Mouse (Mus musculus): ENCODE results near the gene Shc3. TPM values are rescaled to one million over a fixed set of nuclear protein-coding genes. Genes with fewer than 3 reads are reported as not detected.
A peak's percentile ranks its signal among the peaks of the same experiment; 100 is the strongest.

The Shc3 gene
- total RNA-seq, 2 experiments from 2014 or later = 1.0 to 1.2 TPM

- DNase-seq = peak in 1 of 2 experiments; percentile 41
These were observed 151.4 kb downstream of the Shc3 start for GRCm38 (mm10) chr13:51417796-51418195.

GRCm38 (mm10) chr13:51416727-51417126, 152.5 kb downstream of the Shc3 start:
- DNase-seq = no peak

DNA sequence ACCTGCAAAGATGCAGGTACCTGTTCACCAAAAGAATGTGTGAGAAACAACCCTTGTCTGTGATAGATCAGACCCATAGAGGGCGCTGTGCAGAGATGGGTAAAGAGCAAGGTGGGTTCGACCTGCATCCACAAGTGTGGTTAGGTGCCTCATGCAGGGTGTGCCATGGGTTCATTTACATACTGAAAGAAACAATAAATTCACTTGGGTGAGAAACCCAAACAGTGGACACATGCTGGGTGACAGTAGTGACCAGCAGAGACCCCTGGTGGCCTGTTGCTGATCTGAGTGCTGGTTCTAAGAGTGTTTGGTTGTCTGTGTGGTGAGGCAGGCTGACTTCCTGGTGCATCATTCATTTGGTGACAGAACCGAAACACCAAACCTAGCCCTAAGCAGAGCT, 155.8 kb downstream of the Shc3 start:
- DNase-seq = peak in 1 of 2 experiments; percentile 51

DNA sequence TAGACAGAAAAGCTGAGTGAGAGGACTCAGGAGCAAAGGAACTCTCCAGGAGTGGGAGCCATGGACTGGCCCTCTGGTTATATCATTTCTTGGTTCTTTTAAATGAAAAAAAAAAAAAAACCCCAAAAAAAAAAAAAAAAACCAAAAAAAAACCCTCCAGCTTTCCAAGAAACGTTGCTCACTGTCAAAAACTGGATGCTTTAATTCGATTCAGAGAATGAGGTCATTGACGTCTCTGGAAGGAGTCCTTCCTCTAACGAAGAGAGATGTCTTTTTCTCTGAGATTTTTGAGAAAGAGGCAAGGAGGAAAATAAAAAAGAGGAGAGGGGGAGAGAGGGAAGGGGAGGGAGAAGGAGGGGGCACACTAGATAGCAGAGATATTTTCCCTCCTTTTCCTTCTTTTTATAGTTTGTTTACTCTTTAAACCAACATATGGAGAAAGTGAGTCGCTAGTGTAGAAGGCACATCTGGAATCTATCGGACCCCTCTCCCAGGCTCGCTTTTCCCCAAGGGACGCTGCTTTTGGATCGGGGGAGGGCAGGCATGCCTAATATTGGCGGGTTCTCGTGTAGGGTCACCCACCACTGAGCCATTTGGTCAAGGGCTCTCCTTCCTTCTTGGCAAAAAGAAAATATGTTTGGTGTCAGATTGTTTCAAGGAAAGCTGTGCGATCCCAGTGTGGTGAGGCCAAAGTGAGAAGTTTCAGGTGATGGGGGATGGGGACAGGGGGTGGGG, 157.4 kb downstream of the Shc3 start:
- DNase-seq = no peak

- DNase-seq = no peak
These were observed 158.0 kb downstream of the Shc3 start for GRCm38 (mm10) chr13:51411243-51411642.

DNA sequence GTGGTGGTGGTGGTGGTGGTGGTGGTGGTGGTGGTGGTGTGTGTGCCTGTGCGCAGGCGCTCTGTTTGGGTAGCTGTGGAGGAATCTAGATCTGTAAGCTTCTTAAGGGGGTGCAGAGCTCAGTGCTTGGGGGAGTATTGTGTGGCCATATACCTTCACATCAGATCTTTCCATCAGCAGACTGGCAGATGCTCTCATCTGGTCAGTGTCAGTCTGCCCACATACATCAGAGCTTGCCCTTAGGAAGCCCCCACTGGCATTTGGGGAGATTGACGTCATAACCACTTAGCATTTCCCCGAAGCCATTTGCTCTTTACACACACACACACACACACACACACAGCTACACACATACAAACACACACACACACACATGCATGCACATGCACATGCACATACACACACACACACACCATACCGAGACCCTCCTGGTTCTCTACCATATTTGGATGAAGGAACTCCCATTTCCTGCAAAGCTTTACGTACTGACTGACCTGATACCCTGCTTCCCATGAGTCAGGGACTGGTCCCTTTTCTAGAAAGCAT, 159.2 kb downstream of the Shc3 start:
- no peak for DNase-seq

DNA sequence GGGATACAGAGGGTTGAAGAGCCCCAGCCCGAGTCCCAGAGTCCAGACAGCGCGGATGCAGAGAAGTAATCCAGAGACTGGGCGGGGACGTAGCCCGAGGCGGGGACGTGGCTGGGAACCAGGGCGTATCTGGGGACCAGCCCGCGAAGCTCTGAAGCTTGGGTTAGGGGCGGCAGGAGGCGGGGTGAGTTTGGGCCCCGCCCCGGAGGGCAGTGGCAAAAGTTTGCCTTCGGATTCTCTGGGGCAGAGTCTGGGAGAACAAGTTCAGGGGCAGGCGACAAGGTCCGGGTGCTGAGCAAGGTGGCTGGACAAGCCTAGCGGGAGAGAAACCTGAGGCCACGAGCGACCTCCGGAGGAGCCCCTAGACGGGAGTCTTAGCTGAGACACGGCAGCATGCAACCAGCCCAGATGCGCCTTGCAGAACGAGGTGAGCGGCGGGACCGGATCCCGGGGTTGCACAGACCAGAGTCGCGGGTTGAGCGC, 160.7 kb downstream of the Shc3 start, which contains the start of gene S1pr3:
Gene S1pr3 (plus strand): TSS at position 121 of the 483 bp plus-strand sequence.
- peak; percentile 44 to 69 for DNase-seq

GRCm38 (mm10) chr13:51407541-51408217, 161.5 kb downstream of the Shc3 start:
- DNase-seq = no peak

GRCm38 (mm10) chr13:51405731-51406320, 163.4 kb downstream of the Shc3 start:
- no peak for DNase-seq

- DNase-seq = peak in 1 of 2 experiments; percentile 40
These were observed 164.7 kb downstream of the Shc3 start for GRCm38 (mm10) chr13:51404566-51404965.

GRCm38 (mm10) chr13:51400736-51401501, 168.3 kb downstream of the Shc3 start:
- DNase-seq = peak; percentile 39 to 66

DNA sequence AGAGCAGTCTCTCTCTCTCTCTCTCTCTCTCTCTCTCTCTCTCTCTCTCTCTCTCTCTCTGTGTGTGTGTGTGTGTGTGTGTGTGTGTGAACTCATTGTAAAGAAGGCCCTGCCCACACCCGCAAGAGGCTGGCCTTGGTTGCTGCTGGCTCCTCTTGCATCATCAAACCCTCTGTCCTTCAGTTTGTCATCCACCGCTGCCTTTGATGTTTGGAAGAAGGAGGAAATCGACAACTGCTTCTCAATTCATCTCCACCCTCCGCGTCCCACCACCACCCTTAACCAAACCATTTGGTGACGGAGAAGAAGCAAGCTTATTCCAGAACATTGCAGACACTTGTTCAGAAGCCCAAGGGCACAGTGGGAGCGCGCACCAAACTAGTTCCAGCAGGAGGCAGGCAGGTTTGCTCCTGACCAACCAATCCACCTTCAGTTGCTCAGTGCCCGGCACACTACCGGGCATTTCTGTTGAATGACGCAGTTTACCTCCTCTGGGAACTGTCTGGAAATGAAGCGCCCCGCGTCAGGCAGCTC, 169.0 kb downstream of the Shc3 start:
- peak; percentile 71 to 74 for DNase-seq

DNA sequence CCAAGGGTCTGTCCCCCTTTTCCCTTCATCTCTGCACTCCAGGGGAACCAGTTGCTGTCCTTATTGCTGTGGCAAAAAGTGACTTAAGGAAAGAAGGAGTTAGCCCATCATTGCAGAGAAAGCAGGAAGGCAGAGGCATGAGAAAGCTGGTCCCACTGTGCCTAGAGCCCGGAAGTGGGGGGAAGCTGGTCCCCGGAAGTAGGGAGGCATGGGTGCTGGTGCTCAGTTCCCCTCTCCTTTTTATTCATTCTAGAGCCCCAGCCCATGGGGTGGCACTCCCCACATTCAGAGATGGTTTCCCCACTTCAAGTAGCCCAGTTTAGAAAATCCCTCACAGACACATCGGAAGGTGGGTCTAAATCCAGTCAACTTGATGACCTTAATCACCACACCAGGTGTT, 169.7 kb downstream of the Shc3 start:
- no peak for DNase-seq

GRCm38 (mm10) chr13:51397861-51398260, 171.4 kb downstream of the Shc3 start:
- DNase-seq = no peak

- DNase-seq = no peak
These were observed 177.0 kb downstream of the Shc3 start for GRCm38 (mm10) chr13:51392256-51392655.

GRCm38 (mm10) chr13:51391359-51391916, 177.8 kb downstream of the Shc3 start:
- DNase-seq = no peak

GRCm38 (mm10) chr13:51390398-51390797, 178.8 kb downstream of the Shc3 start:
- DNase-seq = no peak

DNA sequence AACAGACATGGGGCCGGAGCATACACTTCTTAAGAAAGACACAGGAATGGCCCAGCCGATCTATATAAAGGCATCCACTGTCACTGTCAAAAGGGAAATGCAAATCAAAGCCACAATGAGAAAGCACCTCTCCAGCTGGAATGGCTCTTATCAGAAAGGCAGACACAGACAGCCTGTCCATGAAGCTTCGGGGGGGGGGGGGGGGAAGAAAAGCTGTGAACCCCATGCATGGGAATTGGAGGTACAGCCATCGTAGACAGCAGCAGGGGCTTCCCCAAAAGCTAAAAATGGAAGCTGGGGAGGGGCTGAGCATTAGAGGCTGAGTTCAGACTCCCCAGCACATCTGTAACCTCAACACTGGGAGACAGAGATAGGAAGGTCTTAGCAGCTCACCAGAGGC, 181.3 kb downstream of the Shc3 start:
- DNase-seq = no peak

GRCm38 (mm10) chr13:51384899-51385298, 184.3 kb downstream of the Shc3 start:
- no peak for DNase-seq

DNA sequence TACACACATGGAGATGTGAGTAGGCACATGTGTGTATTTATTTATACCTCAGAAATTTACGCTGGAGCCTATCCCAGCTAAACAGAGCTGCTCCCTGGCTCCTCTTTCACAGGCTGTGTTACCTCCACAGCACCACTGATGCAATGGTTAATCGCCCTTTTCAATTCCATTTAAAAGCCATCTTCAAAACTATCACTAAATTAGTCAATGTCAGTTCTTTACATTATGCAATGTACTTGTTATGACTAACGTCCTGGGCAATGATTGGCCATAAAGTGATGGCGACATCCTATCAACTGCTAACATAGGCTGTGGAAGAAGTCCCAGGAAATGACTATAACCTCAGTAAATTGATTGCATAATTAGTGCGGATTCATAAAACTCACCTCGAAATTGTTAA, 187.7 kb downstream of the Shc3 start:
- DNase-seq = no peak
